Mouse (Mus musculus): Measurements from ENCODE around the gene Ncapd3. TPM values are rescaled to one million over a fixed set of nuclear protein-coding genes. Genes with fewer than 3 reads are reported as not detected.

Gene Ncapd3
- polyA plus RNA-seq, 1 experiment from 2014 or later, result 42.4 TPM

DNA sequence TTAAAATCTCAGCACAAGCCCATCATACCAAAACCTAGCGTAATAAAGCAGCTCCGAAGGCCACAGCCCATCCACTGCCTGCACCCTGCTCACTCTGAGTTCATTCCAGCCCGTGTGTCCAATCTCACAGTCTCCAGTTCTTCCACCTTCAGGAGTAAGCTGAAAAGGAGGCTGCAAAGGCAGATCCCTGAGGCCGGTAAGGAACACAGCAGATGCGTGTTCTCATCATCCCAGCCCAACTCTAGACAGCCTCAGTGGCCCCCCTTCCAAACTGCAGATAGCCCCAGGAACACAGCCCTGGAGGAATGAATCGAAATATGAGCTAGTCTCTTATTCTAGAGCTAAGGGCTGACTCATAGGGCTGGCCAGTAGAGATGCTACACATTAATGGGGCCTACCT lies 71.5 kb downstream of the Ncapd3 start:
- no peak for ATAC-seq (ENCODE audit: insufficient read depth, low FRiP score, low TSS enrichment)

DNA sequence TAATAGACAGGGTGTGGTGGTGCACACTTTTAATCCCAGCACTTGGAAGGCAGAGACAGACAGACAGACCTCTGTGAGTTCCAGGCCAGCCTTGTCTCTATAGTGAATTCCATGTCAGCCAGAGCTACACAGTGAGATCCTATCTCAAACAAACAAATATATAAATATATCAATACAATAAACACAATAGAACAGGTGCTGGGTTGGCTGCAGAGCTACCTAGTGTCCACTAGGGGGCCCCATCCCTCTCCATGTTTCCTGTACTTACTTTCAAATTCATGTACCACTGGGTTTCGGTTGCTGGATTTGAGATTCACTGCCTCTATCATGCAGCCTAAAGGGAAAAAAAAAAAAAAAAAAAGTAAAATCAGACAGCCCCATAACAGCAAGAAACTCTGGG lies 76.1 kb downstream of the Ncapd3 start:
- Histone ChIP-seq H3K27me3 (ENCODE audit: control insufficient read depth, insufficient read depth, low read length) (no peaks in the 10 kb centered on the region), H3K9ac (ENCODE audit: low read length) (no peak overlapping the region), H3K4me3 (ENCODE audit: low read depth, low read length) (no peak overlapping the region), H3K9me3 (ENCODE audit: control insufficient read depth, low read length) (no peaks in the 10 kb centered on the region), H3K4me1 (ENCODE audit: control insufficient read depth, insufficient read depth, low read length) (0 out of 2 replicates have a peak, but pooled peaks cover 7% of the 10 kb centered on the region), H3K36me3 (ENCODE audit: control insufficient read depth, insufficient read depth, low read length) (peaks cover 16% of the 10 kb centered on the region), H3K27ac (ENCODE audit: low read depth, low read length) (no peak overlapping the region), H3K4me2 (ENCODE audit: low read depth) (no peak overlapping the region)
- WGBS, result 78% methylated on average over 1 of the region's 1 CpGs
- DNase-seq (ENCODE audit: low spot score) (peak; percentile 58), ATAC-seq (ENCODE audit: insufficient read depth, low FRiP score, low TSS enrichment) (no peak)

More for the DNA sequence above, 71.5 kb downstream of the Ncapd3 start:
- H3K36me3 ChIP-seq (ENCODE audit: control insufficient read depth, insufficient read depth, low read length), result peaks cover 24% of the 10 kb centered on the region
- H3K9ac ChIP-seq (ENCODE audit: low read length), result no peak overlapping the region
- no peak for DNase-seq (ENCODE audit: low spot score)
- no peaks in the 10 kb centered on the region for H3K9me3 ChIP-seq (ENCODE audit: control insufficient read depth, low read length)
- no peak overlapping the region for H3K4me2 ChIP-seq (ENCODE audit: low read depth)
- WGBS, result 95% methylated on average over 6 of the region's 6 CpGs
- H3K4me1 ChIP-seq (ENCODE audit: control insufficient read depth, insufficient read depth, low read length), result no peaks in the 10 kb centered on the region
- no peaks in the 10 kb centered on the region for H3K27me3 ChIP-seq (ENCODE audit: control insufficient read depth, insufficient read depth, low read length)
- H3K4me3 ChIP-seq (ENCODE audit: low read depth, low read length), result no peak overlapping the region
- H3K27ac ChIP-seq (ENCODE audit: low read depth, low read length), result no peak overlapping the region

GRCm38 (mm10) chr9:27108451-27108850 lies 78.5 kb downstream of the Ncapd3 start:
- WGBS, result 88% methylated on average over 4 of the region's 4 CpGs
- no peak overlapping the region for H3K4me3 ChIP-seq (ENCODE audit: low read depth, low read length)
- peaks cover 13% of the 10 kb centered on the region for H3K36me3 ChIP-seq (ENCODE audit: control insufficient read depth, insufficient read depth, low read length)

DNA sequence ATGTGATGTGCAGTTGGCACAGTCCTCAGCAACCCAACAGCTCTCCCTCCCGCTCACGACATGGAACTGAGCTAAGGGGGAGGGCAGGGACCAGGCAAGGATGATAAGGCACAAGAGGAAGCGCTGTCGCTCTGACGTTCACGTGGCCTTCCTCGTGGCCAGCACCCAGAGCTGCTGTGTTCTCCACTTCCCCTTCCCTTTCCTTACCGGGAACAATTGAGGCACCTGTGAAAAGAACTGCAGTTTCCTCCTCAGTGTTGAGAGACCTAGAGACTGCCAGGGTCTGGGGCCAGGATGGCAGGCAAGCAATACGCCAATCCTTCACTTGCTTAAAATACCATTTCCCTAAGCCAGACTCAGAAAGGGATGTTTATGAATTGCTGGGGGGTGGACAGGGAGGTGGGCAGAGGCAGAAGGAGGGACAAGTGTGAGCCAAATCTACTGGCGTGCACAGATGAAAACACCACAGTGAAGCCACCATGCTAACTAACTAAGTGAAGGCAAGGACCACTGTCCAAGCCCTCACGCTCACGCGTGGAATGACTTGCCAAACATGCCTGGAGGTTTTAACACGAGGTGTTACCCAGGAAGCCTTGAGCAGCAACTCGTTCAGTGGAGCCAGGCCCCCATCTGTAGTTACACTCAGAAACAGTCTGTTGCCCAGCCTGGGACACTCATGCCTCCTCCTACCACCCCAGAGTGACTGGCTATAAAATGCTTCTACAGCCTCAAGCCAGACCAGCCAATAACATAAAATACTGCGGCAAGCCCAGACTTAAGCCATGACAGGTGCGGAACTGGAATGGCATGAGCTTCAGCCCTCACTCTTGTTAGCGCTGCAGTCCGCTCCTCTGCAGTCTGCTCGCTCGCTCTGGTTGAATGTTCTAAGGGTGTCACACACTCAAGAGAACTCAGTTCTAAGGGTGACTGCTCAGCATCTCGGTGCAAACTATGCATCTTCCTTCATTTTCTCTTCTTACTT lies 79.8 kb downstream of the Ncapd3 start:
- DNase-seq (ENCODE audit: low spot score) (no peak), ATAC-seq (ENCODE audit: insufficient read depth, low FRiP score, low TSS enrichment) (no peak)
- Histone ChIP-seq H3K9ac (ENCODE audit: low read length) (no peak overlapping the region), H3K9me3 (ENCODE audit: control insufficient read depth, low read length) (no peaks in the 10 kb centered on the region), H3K4me2 (ENCODE audit: low read depth) (no peak overlapping the region), H3K4me1 (ENCODE audit: control insufficient read depth, insufficient read depth, low read length) (0 out of 2 replicates have a peak, but pooled peaks cover 7% of the 10 kb centered on the region), H3K27ac (ENCODE audit: low read depth, low read length) (0 out of 2 replicates have a peak overlapping the region, but pooled peaks have one; percentile 10), H3K27me3 (ENCODE audit: control insufficient read depth, insufficient read depth, low read length) (no peaks in the 10 kb centered on the region), H3K4me3 (ENCODE audit: low read depth, low read length) (no peak overlapping the region), H3K36me3 (ENCODE audit: control insufficient read depth, insufficient read depth, low read length) (0 out of 2 replicates have a peak, but pooled peaks cover 3% of the 10 kb centered on the region)
- WGBS, result 80% methylated on average over 22 of the region's 22 CpGs

More at GRCm38 (mm10) chr9:27108451-27108850, 78.5 kb downstream of the Ncapd3 start:
- H3K4me2 ChIP-seq (ENCODE audit: low read depth), result no peak overlapping the region
- no peak overlapping the region for H3K9ac ChIP-seq (ENCODE audit: low read length)
- H3K4me1 ChIP-seq (ENCODE audit: control insufficient read depth, insufficient read depth, low read length), result 0 out of 2 replicates have a peak, but pooled peaks cover 7% of the 10 kb centered on the region
- DNase-seq (ENCODE audit: low spot score), result no peak
- no peak for ATAC-seq (ENCODE audit: insufficient read depth, low FRiP score, low TSS enrichment)
- H3K27ac ChIP-seq (ENCODE audit: low read depth, low read length), result no peak overlapping the region
- no peaks in the 10 kb centered on the region for H3K27me3 ChIP-seq (ENCODE audit: control insufficient read depth, insufficient read depth, low read length)
- no peaks in the 10 kb centered on the region for H3K9me3 ChIP-seq (ENCODE audit: control insufficient read depth, low read length)

- no peaks in the 10 kb centered on the region for H3K27me3 ChIP-seq (ENCODE audit: control insufficient read depth, insufficient read depth, low read length)
- no peak overlapping the region for H3K4me2 ChIP-seq (ENCODE audit: low read depth)
- H3K36me3 ChIP-seq (ENCODE audit: control insufficient read depth, insufficient read depth, low read length), result no peaks in the 10 kb centered on the region
- 0 out of 2 replicates have a peak, but pooled peaks cover 7% of the 10 kb centered on the region for H3K4me1 ChIP-seq (ENCODE audit: control insufficient read depth, insufficient read depth, low read length)
- DNase-seq (ENCODE audit: low spot score), result no peak
- H3K27ac ChIP-seq (ENCODE audit: low read depth, low read length), result no peak overlapping the region
- no peaks in the 10 kb centered on the region for H3K9me3 ChIP-seq (ENCODE audit: control insufficient read depth, low read length)
- no peak for ATAC-seq (ENCODE audit: insufficient read depth, low FRiP score, low TSS enrichment)
- no peak overlapping the region for H3K9ac ChIP-seq (ENCODE audit: low read length)
- no peak overlapping the region for H3K4me3 ChIP-seq (ENCODE audit: low read depth, low read length)
- WGBS, result 83% methylated on average over 5 of the region's 5 CpGs
These were observed 80.7 kb downstream of the Ncapd3 start for GRCm38 (mm10) chr9:27110681-27111080.

DNA sequence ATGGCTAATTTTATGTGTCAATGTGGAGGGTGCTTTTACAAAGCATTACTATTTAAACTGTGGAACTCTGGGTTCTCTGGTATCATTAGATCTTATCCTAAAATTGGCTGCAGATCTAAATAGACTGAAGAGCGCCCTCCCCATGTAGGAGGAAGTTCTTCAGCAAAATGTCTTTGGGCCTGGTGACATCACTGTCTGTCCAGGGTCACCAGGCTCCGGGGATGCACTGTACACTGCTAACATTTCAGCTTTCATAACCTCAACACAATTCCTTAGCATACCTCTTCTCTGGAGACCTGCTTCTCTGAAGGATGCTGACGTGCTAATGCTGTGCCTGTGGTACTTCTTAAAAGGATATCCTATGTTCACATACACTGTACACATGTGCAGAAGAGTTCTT lies 81.8 kb downstream of the Ncapd3 start:
- H3K4me1 ChIP-seq (ENCODE audit: control insufficient read depth, insufficient read depth, low read length), result 0 out of 2 replicates have a peak, but pooled peaks cover 7% of the 10 kb centered on the region
- H3K4me3 ChIP-seq (ENCODE audit: low read depth, low read length), result no peak overlapping the region
- DNase-seq (ENCODE audit: low spot score) (no peak), ATAC-seq (ENCODE audit: insufficient read depth, low FRiP score, low TSS enrichment) (no peak)
- no peaks in the 10 kb centered on the region for H3K27me3 ChIP-seq (ENCODE audit: control insufficient read depth, insufficient read depth, low read length)
- H3K27ac ChIP-seq (ENCODE audit: low read depth, low read length), result no peak overlapping the region
- no peak overlapping the region for H3K9ac ChIP-seq (ENCODE audit: low read length)
- H3K4me2 ChIP-seq (ENCODE audit: low read depth), result no peak overlapping the region
- WGBS, result 88% methylated on average over 3 of the region's 3 CpGs
- no peaks in the 10 kb centered on the region for H3K36me3 ChIP-seq (ENCODE audit: control insufficient read depth, insufficient read depth, low read length)
- no peaks in the 10 kb centered on the region for H3K9me3 ChIP-seq (ENCODE audit: control insufficient read depth, low read length)

DNA sequence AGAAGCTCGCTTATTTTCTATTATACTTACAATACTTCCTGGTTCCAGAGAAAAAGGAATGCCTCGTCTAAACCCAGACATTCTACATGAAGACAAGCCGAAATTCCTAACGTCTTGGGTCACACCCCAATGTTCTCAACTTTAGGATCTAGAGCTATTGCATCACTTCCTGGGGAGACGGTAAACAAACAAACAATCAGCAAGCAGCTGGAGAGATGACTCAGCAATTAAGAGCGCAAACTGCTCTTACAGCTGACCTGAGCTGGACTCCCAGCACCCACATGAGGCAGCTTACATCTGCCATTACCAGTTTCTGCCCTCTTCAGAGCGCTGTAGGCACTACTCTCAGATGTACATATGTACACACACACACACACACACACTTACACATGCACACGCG lies 91.3 kb downstream of the Ncapd3 start:
- no peaks in the 10 kb centered on the region for H3K9me3 ChIP-seq (ENCODE audit: control insufficient read depth, low read length)
- ATAC-seq (ENCODE audit: insufficient read depth, low FRiP score, low TSS enrichment), result no peak
- WGBS, result 86% methylated on average over 9 of the region's 9 CpGs
- H3K27me3 ChIP-seq (ENCODE audit: control insufficient read depth, insufficient read depth, low read length), result no peaks in the 10 kb centered on the region
- H3K36me3 ChIP-seq (ENCODE audit: control insufficient read depth, insufficient read depth, low read length), result no peaks in the 10 kb centered on the region
- no peak for DNase-seq (ENCODE audit: low spot score)
- H3K27ac ChIP-seq (ENCODE audit: low read depth, low read length), result no peak overlapping the region
- H3K4me3 ChIP-seq (ENCODE audit: low read depth, low read length), result no peak overlapping the region
- no peak overlapping the region for H3K4me2 ChIP-seq (ENCODE audit: low read depth)
- H3K9ac ChIP-seq (ENCODE audit: low read length), result no peak overlapping the region
- H3K4me1 ChIP-seq (ENCODE audit: control insufficient read depth, insufficient read depth, low read length), result no peaks in the 10 kb centered on the region

- no peak for DNase-seq (ENCODE audit: low spot score)
- Histone ChIP-seq H3K36me3 (ENCODE audit: control insufficient read depth, insufficient read depth, low read length) (no peaks in the 10 kb centered on the region), H3K9ac (ENCODE audit: low read length) (no peak overlapping the region), H3K4me1 (ENCODE audit: control insufficient read depth, insufficient read depth, low read length) (no peaks in the 10 kb centered on the region), H3K4me2 (ENCODE audit: low read depth) (no peak overlapping the region), H3K27me3 (ENCODE audit: control insufficient read depth, insufficient read depth, low read length) (no peaks in the 10 kb centered on the region), H3K27ac (ENCODE audit: low read depth, low read length) (no peak overlapping the region), H3K9me3 (ENCODE audit: control insufficient read depth, low read length) (no peaks in the 10 kb centered on the region), H3K4me3 (ENCODE audit: low read depth, low read length) (no peak overlapping the region)
- 88% methylated on average over 4 of the region's 4 CpGs for WGBS
- no peak for ATAC-seq (ENCODE audit: insufficient read depth, low FRiP score, low TSS enrichment)
These were observed 92.1 kb downstream of the Ncapd3 start for GRCm38 (mm10) chr9:27122076-27122475.

GRCm38 (mm10) chr9:27122963-27123362 lies 93.0 kb downstream of the Ncapd3 start:
- 82% methylated on average over 4 of the region's 4 CpGs for WGBS
- Histone ChIP-seq H3K4me3 (ENCODE audit: low read depth, low read length) (no peak overlapping the region), H3K9me3 (ENCODE audit: control insufficient read depth, low read length) (no peaks in the 10 kb centered on the region), H3K36me3 (ENCODE audit: control insufficient read depth, insufficient read depth, low read length) (no peaks in the 10 kb centered on the region), H3K9ac (ENCODE audit: low read length) (no peak overlapping the region), H3K27me3 (ENCODE audit: control insufficient read depth, insufficient read depth, low read length) (no peaks in the 10 kb centered on the region), H3K4me2 (ENCODE audit: low read depth) (no peak overlapping the region), H3K4me1 (ENCODE audit: control insufficient read depth, insufficient read depth, low read length) (no peaks in the 10 kb centered on the region), H3K27ac (ENCODE audit: low read depth, low read length) (no peak overlapping the region)
- ATAC-seq (ENCODE audit: insufficient read depth, low FRiP score, low TSS enrichment), result no peak
- DNase-seq (ENCODE audit: low spot score), result no peak

Data from neural tube, embryonic 11.5 days (tissue).